Mouse (Mus musculus) testis, adult 2 months (tissue): ENCODE results near the gene Hoxb4.

Experiments used
- CTCF ChIP-seq: fragments of 200-500 bp; IDR thresholded peaks from 2 replicates; pipeline ENCODE4 v1.5.1; 2012; ENCODE audit warnings: low read depth, mild to moderate bottlenecking, inconsistent platforms, low read length, moderate library complexity; ENCODE audit not compliant: control insufficient read depth, insufficient read depth, insufficient replicate concordance
- POLR2A ChIP-seq: fragments of 200-500 bp; IDR thresholded peaks from 2 replicates; pipeline ENCODE4 v1.6.1; 2012; ENCODE audit warnings: low read depth, mild to moderate bottlenecking, inconsistent platforms, low read length, moderate library complexity; ENCODE audit not compliant: control insufficient read depth

GRCm38 (mm10) chr11:96272024-96272921, 45.8 kb upstream of the Hoxb4 start:
- no peak for TF ChIP-seq POLR2A
- TF ChIP-seq CTCF, result no peak
